Mouse (Mus musculus) skeletal muscle tissue, adult 2 months (tissue): ENCODE measurements at regions not wholly inside any gene's neighbourhood (a gene's known extent, or its start where the extent isn't known, plus 50 kb on each side); places are given as distances from the start of the nearest gene placed in this dataset.

Source experiments
- DNase-seq: peaks from one replicate; pipeline ENCODE4 v3.0.0-alpha.2; 2012; ENCODE audit warnings: low read depth, low spot score

GRCm38 (mm10) chr12:110215311-110215710 lies 63.6 kb upstream of the Dio3 start:
- no peak for DNase-seq

DNA sequence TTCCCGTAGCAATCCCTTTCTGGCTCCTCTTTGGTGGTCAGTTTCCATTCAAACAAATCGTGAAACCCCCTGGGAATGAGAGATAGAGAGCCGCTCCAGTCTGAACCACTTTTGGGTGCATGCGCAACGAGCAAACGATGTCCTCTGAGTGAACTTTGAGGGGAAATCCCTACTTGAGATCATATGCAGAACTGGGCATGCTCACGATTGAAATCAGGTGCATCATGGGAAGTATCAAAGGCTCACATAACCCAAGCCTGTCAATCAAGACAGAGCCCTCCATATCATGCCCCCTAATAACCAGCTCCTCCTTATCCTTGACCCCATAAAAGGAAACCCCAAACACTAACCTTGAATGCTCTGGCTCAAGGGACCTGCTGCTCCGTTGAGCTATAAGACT lies 59.1 kb upstream of the Dio3 start:
- DNase-seq = no peak

DNA sequence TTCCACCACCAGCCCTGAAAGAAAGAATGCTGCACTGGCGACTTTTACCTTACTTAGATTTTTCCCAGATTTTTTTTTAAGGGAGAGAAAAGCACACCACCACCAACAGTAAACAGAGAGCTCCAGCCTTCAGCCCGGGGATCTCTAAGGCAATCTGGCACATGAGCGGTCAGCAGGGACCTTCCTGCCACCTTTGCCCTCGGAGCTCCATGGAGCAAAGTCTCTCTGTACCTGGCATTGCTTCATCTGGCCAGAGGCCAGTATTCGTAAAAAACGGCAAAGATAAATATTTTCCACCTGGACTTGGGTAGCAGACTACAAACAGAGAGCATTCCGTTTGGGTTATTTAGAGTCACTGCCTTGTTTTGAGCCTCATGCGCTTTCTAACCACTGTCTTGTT lies 58.4 kb upstream of the Dio3 start:
- DNase-seq = no peak

DNA sequence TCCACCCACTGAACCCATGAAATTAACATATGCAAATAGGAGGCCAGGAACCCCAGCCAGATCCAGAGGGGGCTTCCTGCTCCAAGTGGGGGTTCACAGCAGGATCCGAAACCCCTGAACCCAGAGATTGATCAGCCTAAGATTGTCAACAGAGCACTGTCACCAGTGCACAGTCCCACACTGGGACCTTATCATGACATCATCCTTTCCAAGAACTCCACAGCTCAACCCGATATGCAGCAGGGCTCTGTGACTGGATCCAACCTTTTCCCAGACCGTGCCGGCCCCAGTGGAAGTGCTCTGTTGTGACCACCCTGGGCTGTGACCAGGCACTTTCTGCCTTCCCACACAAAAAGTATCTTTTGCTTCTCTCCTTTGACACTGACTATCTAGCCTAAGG lies 57.7 kb upstream of the Dio3 start:
- no peak for DNase-seq

DNA sequence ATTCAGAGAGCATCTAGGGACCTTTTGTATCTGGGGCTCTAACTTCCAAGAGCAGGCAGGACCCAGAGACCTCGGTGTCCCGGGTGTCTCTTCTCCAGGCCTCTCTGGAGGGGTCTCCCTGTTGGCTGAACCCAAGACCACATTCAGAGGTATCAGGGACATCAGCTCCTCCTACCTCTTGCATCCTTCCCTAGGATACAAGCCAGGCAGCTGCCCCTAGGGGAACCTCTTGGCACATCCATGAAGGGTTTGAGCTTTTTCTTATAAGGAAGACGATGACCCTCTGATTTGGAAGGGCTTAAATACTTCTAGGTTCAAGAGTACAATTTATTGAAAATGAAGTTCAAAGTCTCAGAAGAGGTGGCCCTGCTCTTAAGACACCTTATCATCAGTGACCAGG lies 57.2 kb upstream of the Dio3 start:
- DNase-seq = no peak

- DNase-seq = no peak
These were observed 54.6 kb upstream of the Dio3 start for GRCm38 (mm10) chr12:110224250-110224649.

DNA sequence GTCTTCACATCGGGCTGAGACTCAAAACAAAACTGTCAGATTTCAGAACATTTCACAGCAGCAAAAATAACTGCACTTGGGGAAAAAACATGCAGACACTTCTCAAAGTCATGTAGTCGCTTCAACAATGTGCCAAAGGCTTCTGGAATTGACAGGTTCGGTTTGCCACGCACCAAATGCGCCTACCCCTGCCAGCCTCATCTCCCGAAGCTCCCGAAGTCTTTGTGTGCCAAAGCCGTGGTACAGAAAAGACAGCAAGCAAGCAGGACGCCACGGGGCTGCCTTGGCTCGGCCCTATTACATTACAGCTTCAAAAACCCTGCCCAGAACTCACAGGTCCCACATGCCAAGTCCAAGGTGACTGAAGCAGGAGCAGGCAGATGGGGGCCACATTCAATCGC lies 50.9 kb upstream of the Dio3 start:
- DNase-seq = no peak
